Mouse (Mus musculus) left cerebral cortex, adult 2 months (tissue): ENCODE data around the gene C1qtnf5. TPM values are rescaled to one million over a fixed set of nuclear protein-coding genes. Genes with fewer than 3 reads are reported as not detected.

Experiments
- DNase-seq, 2 experiments: peaks; one replicate each; pipeline ENCODE4 v3.0.0; 2021 to 2022; ENCODE audit warnings: low spot score in 2 of 2, mixed read lengths in 1 of 2; ENCODE audit errors: extremely low spot score in 1 of 2
- H3K27ac ChIP-seq: fragments of 200-600 bp; 2 replicates; pipeline ENCODE4 v1.8.1; 2022
- H3K4me3 ChIP-seq: fragments of 200-600 bp; 2 replicates; pipeline ENCODE4 v1.8.1; 2022
- CTCF ChIP-seq: fragments of 200-600 bp; IDR thresholded peaks from 2 replicates; pipeline ENCODE4 v1.8.1; 2022; ENCODE audit warnings: antibody characterized with exemption, mild to moderate bottlenecking, moderate library complexity
- intact Hi-C: fragments of 180-260 bp; cut with DNase I; formaldehyde crosslinking; loops from one replicate; pipeline ENCODE4 v1.15.1; 2025
- total RNA-seq, 2 experiments: library from RNA; stranded (reverse); gene quantifications; 2 replicates each; pipeline ENCODE4 v1.2.3; 2021

The C1qtnf5 gene
- total RNA-seq, 2 experiments from 2014 or later, result 14.2 to 15.3 TPM

GRCm38 (mm10) chr9:44080953-44081352, 26.1 kb upstream of the C1qtnf5 start:
- intact Hi-C loops, result loop anchor here (10.0 kb wide), 1 partner anchor 336 kb away; the partner anchor contains the start of gene Nectin1
- Histone ChIP-seq H3K4me3 (no peak overlapping the region), H3K27ac (peak overlapping the region; percentile 91)
- DNase-seq, result peak in 1 of 2 experiments; percentile 63
- TF ChIP-seq CTCF, result no peak

GRCm38 (mm10) chr9:44081581-44081980, 25.5 kb upstream of the C1qtnf5 start:
- no peak for DNase-seq
- peak overlapping the region; percentile 91 for H3K27ac ChIP-seq
- intact Hi-C loops, result loop anchor here (10.0 kb wide), 1 partner anchor 337 kb away; the partner anchor contains the start of gene Nectin1
- no peak for TF ChIP-seq CTCF
- H3K4me3 ChIP-seq, result no peak overlapping the region

- intact Hi-C loops, result loop anchor here (10.0 kb wide), 1 partner anchor 337 kb away; the partner anchor contains the start of gene Nectin1
- no peak for DNase-seq
- TF ChIP-seq CTCF, result no peak
Observed at GRCm38 (mm10) chr9:44082266-44082665, 24.8 kb upstream of the C1qtnf5 start.

GRCm38 (mm10) chr9:44083392-44084121, 23.5 kb upstream of the C1qtnf5 start:
- Histone ChIP-seq H3K27ac (peak overlapping the region; percentile 96), H3K4me3 (peak overlapping the region; percentile 81)
- peak; percentile 70 to 73 for DNase-seq
- TF ChIP-seq CTCF, result no peak
- intact Hi-C loops, result loop anchor here (10.0 kb wide), 1 partner anchor 339 kb away; the partner anchor contains the start of gene Nectin1

More at GRCm38 (mm10) chr9:44082266-44082665, 24.8 kb upstream of the C1qtnf5 start:
- H3K27ac ChIP-seq, result no peak overlapping the region
- H3K4me3 ChIP-seq, result no peak overlapping the region

- intact Hi-C loops, result loop anchor here (10.0 kb wide), 1 partner anchor 339 kb away; the partner anchor contains the start of gene Nectin1
- Histone ChIP-seq H3K4me3 (peak overlapping the region; percentile 81), H3K27ac (peak overlapping the region; percentile 96)
- TF ChIP-seq CTCF, result no peak
- DNase-seq, result no peak
Observed at GRCm38 (mm10) chr9:44084236-44084635, 22.8 kb upstream of the C1qtnf5 start.

- intact Hi-C loops, result loop anchor here (10.0 kb wide), 1 partner anchor 340 kb away; the partner anchor contains the start of gene Nectin1
- peak overlapping the region; percentile 96 for H3K27ac ChIP-seq
- DNase-seq, result peak; percentile 91 to 95
- no peak for TF ChIP-seq CTCF
- H3K4me3 ChIP-seq, result peak overlapping the region; percentile 81
Observed at GRCm38 (mm10) chr9:44084659-44085229, 22.3 kb upstream of the C1qtnf5 start.

GRCm38 (mm10) chr9:44085276-44085675, 21.8 kb upstream of the C1qtnf5 start:
- H3K27ac ChIP-seq, result peak overlapping the region; percentile 96
- DNase-seq, result no peak
- peak overlapping the region; percentile 81 for H3K4me3 ChIP-seq
- intact Hi-C loops, result loop anchor here (10.0 kb wide), 1 partner anchor 340 kb away; the partner anchor contains the start of gene Nectin1
- TF ChIP-seq CTCF, result no peak

GRCm38 (mm10) chr9:44085741-44086665, 21.0 kb upstream of the C1qtnf5 start:
- Histone ChIP-seq H3K27ac (peak overlapping the region; percentile 96), H3K4me3 (peak overlapping the region; percentile 81)
- intact Hi-C loops, result loop anchor here (2.0 to 10.0 kb wide), 3 partner anchors 19 to 341 kb away; partner anchors contain the start of genes Nectin1, Thy1 and Usp2
- DNase-seq, result peak; percentile 59 to 70
- TF ChIP-seq CTCF, result no peak

- no peak for TF ChIP-seq CTCF
- DNase-seq, result no peak
- intact Hi-C loops, result loop anchor here (2.0 to 10.0 kb wide), 3 partner anchors 20 to 342 kb away; partner anchors contain the start of genes Nectin1, Thy1 and Usp2
- Histone ChIP-seq H3K27ac (peak overlapping the region; percentile 96), H3K4me3 (peak overlapping the region; percentile 81)
Observed at GRCm38 (mm10) chr9:44086960-44087359, 20.1 kb upstream of the C1qtnf5 start.

- intact Hi-C loops, result loop anchor here (2.0 to 10.0 kb wide), 3 partner anchors 21 to 343 kb away; partner anchors contain the start of genes Nectin1, Thy1 and Usp2
- TF ChIP-seq CTCF, result no peak
- peak in 1 of 2 experiments; percentile 69 for DNase-seq
- H3K27ac ChIP-seq, result peak overlapping the region; percentile 96
- peak overlapping the region; percentile 81 for H3K4me3 ChIP-seq
Observed at GRCm38 (mm10) chr9:44087761-44088455, 19.1 kb upstream of the C1qtnf5 start.
